Mouse (Mus musculus) embryonic facial prominence, embryonic 12.5 days (tissue): Measurements from ENCODE around the gene Men1. TPM values are rescaled to one million over a fixed set of nuclear protein-coding genes. Genes with fewer than 3 reads are reported as not detected.

ENCODE experiments used
- ATAC-seq: fragments of 200-750 bp; cut with Nextera tagmentation; 2 replicates; pipeline ENCODE4 v1.8.0; 2017; ENCODE audit not compliant: insufficient number of reproducible peaks, insufficient read depth, low FRiP score, low TSS enrichment
- H3K27ac ChIP-seq: fragments of 300-500 bp; sonication (generic); 2 replicates; pipeline ENCODE4 v1.5.1; 2016; ENCODE audit warnings: mild to moderate bottlenecking
- H3K27me3 ChIP-seq: fragments of 300-500 bp; sonication (generic); 2 replicates; pipeline ENCODE4 v1.6.1; 2016; ENCODE audit warnings: mild to moderate bottlenecking, moderate library complexity
- H3K36me3 ChIP-seq: fragments of 300-500 bp; sonication (generic); 2 replicates; pipeline ENCODE4 v1.6.1; 2016; ENCODE audit warnings: mild to moderate bottlenecking
- H3K4me1 ChIP-seq: fragments of 300-500 bp; sonication (generic); 2 replicates; pipeline ENCODE4 v1.6.1; 2016
- H3K4me2 ChIP-seq: fragments of 300-500 bp; sonication (generic); replicated peaks from 2 replicates; pipeline ENCODE4 v1.6.1; 2016; ENCODE audit warnings: mild to moderate bottlenecking, moderate library complexity
- H3K4me3 ChIP-seq: fragments of 300-500 bp; sonication (generic); 2 replicates; pipeline ENCODE4 v1.5.1; 2016; ENCODE audit warnings: mild to moderate bottlenecking
- H3K9ac ChIP-seq: fragments of 300-500 bp; sonication (generic); 2 replicates; pipeline ENCODE4 v1.6.1; 2016; ENCODE audit warnings: mild to moderate bottlenecking, moderate library complexity
- H3K9me3 ChIP-seq: fragments of 300-500 bp; sonication (generic); 2 replicates; pipeline ENCODE4 v1.6.1; 2016; ENCODE audit warnings: mild to moderate bottlenecking, moderate library complexity
- WGBS: fragments of 180-500 bp; shearing (Covaris S2); methylation state at CpG from one replicate; pipeline ENCODE4 v1.1.7; 2016; 5-methylcytosine and 5-hydroxymethylcytosine counted together
- polyA plus RNA-seq: library from polyadenylated mRNA; unstranded; fragments of >200 nt; fragmentation: Nextera tagmentation; extraction: Ambion mirVana; gene quantifications from 2 replicates; pipeline ENCODE4 v1.2.1, GENCODE M21; 2016

The Men1 gene
- polyA plus RNA-seq, 1 experiment from 2014 or later = 107 TPM

DNA sequence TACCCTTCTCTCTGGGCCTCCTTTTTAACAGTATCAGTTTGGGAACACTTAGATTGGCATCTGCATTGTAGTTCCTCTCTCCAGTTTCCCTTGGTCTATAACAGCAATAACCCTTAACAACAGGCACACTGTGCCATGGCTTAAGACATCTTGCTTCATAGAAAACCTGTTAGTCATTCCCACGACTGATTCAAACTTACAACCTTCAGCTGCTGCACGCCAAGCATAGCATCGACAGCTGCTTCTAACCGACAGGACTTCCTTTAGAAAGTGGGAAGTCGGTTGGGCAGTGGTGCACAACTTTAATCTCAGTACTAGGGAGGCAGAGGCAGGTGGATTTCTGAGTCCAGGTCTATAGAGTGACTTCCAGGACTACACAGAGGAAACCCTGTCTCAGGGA is 3.6 kb upstream of the Men1 start:
- H3K4me2 ChIP-seq = no peak overlapping the region
- H3K4me3 ChIP-seq = no peak overlapping the region
- 63% methylated on average over 5 of the region's 5 CpGs for WGBS
- H3K4me1 ChIP-seq = peaks cover 10% of the 10 kb centered on the region
- no peak overlapping the region for H3K27ac ChIP-seq
- H3K36me3 ChIP-seq = no peaks in the 10 kb centered on the region; the same call in 1 of the 2 replicates
- H3K27me3 ChIP-seq = no peaks in the 10 kb centered on the region
- ATAC-seq = no peak
- H3K9ac ChIP-seq = no peak overlapping the region
- no peaks in the 10 kb centered on the region for H3K9me3 ChIP-seq

DNA sequence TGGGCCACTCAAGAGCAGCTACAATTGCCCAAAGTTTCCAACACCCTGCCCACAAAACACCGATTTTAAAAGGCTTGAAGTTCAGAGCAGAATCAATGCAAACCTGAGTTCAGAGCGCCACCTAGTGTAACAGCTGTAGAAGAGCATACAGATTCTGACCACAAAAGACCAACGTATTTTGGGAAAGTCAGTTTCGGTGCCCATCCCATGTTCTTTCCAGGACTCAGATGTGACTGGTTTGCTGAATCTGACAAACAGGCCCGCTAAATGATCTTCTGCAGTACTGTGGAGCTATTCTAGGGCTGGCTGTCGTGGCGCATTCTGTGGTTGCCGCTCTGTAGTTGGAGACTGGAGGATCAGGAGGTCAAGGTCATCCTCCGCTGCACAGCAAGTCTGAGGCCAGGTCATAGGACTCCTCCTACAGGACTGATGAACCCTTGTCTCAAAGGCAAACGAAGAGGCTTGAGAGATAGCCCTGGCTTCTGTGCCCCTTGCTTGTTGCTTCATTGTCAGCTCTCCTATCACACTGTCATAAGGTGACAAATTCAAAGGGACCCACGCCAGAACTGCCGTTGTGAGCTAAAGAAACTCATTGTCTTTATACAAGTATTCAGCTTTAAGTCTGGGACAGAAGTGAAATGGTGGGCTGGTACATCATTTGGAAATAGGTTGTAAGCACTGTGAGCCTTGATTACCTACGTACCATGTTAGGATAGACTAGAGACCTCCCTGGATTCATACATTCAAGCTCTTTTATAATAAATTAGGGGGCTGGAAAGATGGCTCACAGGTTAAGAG is 2.9 kb upstream of the Men1 start:
- ATAC-seq = no peak
- Histone ChIP-seq H3K4me3 (peak overlapping the region; percentile 17; the same call in 1 of the 2 replicates), H3K9ac (peak overlapping the region; percentile 11), H3K36me3 (peaks cover 1% of the 10 kb centered on the region), H3K4me1 (peaks cover 18% of the 10 kb centered on the region), H3K9me3 (no peaks in the 10 kb centered on the region), H3K27me3 (no peaks in the 10 kb centered on the region), H3K27ac (no peak overlapping the region), H3K4me2 (peak overlapping the region; percentile 42)
- WGBS = 25% methylated on average over 13 of the region's 13 CpGs

DNA sequence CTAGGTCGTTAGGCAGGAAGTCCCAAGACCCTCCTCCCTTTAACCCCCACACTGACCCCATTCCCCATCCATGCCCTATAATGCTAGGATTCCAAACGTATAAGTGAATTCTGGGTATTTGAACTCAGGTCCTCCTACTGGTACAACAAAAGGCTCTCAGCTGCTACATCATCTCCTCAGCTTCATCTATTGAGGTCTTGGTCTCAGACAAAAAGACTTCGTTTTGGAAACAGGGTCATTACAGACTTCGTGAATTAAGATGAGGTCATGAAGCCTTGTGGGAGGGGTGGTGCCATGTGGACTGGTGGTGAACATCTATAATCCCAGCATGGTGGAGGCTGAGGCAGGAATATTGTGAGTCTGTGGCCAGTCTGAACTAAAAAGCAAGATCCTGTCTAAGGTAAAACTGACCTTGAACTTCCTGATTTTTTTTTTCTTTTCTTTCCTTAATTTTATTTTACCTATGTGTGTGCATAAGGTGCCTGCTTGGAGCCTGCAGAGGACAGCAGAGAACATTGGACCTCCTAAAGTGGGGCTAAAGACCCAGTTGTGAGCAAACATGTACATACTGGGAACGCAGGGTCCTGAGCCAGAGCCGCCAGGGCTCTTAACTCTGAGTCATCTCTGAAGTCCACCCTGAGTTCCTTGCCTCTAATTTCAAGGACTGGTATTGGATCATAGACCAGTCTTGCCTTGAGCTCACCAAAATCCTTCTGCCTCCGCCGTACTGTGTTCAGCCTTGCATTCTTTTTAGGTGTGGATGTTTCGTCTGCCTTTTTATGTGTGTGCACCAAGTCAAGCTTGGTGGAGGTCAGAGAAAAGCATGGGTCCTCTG is 801 bp upstream of the Men1 start:
- WGBS = 72% methylated on average over 9 of the region's 9 CpGs
- H3K9me3 ChIP-seq = no peaks in the 10 kb centered on the region
- H3K9ac ChIP-seq = peak overlapping the region; percentile 86; the same call in 1 of the 2 replicates
- peaks cover 22% of the 10 kb centered on the region for H3K36me3 ChIP-seq
- no peaks in the 10 kb centered on the region for H3K27me3 ChIP-seq
- ATAC-seq = 0 out of 2 replicates have a peak, but pooled peaks have one; percentile 0
- H3K4me1 ChIP-seq = peaks cover 19% of the 10 kb centered on the region
- H3K4me2 ChIP-seq = peak overlapping the region; percentile 94
- peak overlapping the region; percentile 75 for H3K4me3 ChIP-seq
- peak overlapping the region; percentile 86 for H3K27ac ChIP-seq

DNA sequence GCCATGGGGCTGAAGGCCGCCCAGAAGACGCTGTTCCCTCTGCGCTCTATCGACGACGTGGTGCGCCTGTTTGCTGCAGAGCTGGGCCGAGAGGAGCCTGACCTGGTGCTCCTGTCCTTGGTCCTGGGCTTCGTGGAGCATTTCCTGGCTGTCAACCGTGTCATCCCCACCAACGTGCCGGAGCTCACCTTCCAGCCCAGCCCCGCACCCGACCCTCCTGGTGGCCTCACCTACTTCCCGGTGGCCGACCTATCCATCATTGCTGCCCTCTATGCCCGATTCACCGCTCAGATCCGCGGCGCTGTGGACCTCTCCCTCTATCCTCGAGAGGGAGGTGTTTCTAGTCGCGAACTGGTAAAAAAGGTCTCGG is 664 bp downstream of the Men1 start:
- peak overlapping the region; percentile 94 for H3K4me2 ChIP-seq
- H3K36me3 ChIP-seq = peaks cover 35% of the 10 kb centered on the region
- ATAC-seq = no peak
- H3K4me1 ChIP-seq = peaks cover 24% of the 10 kb centered on the region
- H3K9me3 ChIP-seq = no peaks in the 10 kb centered on the region
- peak overlapping the region; percentile 75 for H3K4me3 ChIP-seq
- under 1% methylated on average over 25 of the region's 25 CpGs for WGBS
- no peaks in the 10 kb centered on the region for H3K27me3 ChIP-seq
- H3K27ac ChIP-seq = peak overlapping the region; percentile 71
- H3K9ac ChIP-seq = peak overlapping the region; percentile 86

DNA sequence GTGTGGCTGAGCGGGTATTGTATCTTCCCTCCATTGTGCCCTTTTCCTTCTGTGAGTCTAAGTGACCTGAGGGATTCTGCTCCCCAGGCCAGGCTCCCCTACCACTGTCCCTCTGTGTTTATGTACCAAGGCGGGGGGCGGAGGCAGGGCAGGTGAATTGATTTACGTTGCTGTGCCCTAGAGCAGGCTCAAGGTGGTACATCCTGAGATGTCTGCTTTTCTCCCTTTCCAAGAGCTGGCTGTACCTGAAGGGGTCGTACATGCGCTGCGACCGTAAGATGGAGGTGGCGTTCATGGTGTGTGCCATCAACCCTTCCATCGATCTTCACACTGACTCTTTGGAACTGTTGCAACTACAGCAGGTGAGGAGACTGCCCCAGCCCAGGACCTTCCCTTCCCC is 2.1 kb downstream of the Men1 start:
- H3K36me3 ChIP-seq = peaks cover 35% of the 10 kb centered on the region
- no peak overlapping the region for H3K27ac ChIP-seq
- ATAC-seq = no peak
- H3K9ac ChIP-seq = no peak overlapping the region
- H3K9me3 ChIP-seq = no peaks in the 10 kb centered on the region
- peak overlapping the region; percentile 75; the same call in 1 of the 2 replicates for H3K4me3 ChIP-seq
- H3K4me2 ChIP-seq = peak overlapping the region; percentile 94
- WGBS = 92% methylated on average over 10 of the region's 10 CpGs
- peaks cover 26% of the 10 kb centered on the region for H3K4me1 ChIP-seq
- H3K27me3 ChIP-seq = no peaks in the 10 kb centered on the region

DNA sequence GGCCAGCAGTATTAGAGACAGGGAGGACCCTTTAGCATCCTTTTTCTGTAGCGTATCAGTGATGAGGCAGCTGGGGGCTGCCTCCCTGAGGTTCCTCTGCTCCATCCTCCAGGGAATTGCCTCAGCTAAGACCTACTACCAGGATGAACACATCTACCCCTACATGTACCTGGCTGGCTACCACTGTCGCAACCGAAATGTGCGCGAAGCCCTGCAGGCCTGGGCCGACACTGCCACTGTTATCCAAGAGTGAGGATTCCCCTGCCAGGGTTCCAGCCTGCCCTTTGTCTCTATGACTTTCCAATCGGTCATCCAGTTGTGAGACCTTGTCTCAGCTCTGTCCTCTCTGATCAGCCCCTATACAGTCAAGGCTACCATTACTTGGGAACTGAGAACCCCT is 3.4 kb downstream of the Men1 start:
- Histone ChIP-seq H3K27ac (no peak overlapping the region), H3K4me3 (no peak overlapping the region), H3K27me3 (no peaks in the 10 kb centered on the region), H3K4me2 (no peak overlapping the region), H3K9me3 (no peaks in the 10 kb centered on the region), H3K36me3 (peaks cover 35% of the 10 kb centered on the region), H3K4me1 (peaks cover 26% of the 10 kb centered on the region), H3K9ac (no peak overlapping the region)
- no peak for ATAC-seq
- WGBS = 93% methylated on average over 7 of the region's 7 CpGs

DNA sequence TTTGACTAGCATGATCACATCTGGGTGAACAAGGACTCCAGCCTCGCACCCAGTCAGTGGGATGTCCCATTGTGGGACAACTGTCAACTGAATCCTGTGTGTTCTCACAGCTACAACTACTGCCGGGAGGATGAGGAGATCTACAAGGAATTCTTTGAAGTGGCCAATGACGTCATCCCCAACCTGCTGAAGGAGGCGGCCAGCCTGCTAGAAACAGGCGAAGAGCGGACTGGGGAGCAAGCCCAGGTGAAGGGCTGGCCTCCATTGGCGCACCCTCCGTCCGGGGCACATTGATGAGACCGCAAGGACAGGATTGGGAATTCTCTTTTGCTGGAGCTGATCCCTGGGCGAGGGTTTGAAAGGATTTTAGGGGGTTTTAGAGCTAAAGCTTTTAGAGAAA is 3.9 kb downstream of the Men1 start:
- no peaks in the 10 kb centered on the region for H3K9me3 ChIP-seq
- H3K27me3 ChIP-seq = no peaks in the 10 kb centered on the region
- H3K9ac ChIP-seq = no peak overlapping the region
- no peak overlapping the region for H3K4me2 ChIP-seq
- whole genome bisulfite sequencing = 89% methylated on average over 11 of the region's 11 CpGs
- H3K27ac ChIP-seq = no peak overlapping the region
- H3K4me1 ChIP-seq = peaks cover 26% of the 10 kb centered on the region
- H3K4me3 ChIP-seq = no peak overlapping the region
- no peak for ATAC-seq
- H3K36me3 ChIP-seq = peaks cover 36% of the 10 kb centered on the region

DNA sequence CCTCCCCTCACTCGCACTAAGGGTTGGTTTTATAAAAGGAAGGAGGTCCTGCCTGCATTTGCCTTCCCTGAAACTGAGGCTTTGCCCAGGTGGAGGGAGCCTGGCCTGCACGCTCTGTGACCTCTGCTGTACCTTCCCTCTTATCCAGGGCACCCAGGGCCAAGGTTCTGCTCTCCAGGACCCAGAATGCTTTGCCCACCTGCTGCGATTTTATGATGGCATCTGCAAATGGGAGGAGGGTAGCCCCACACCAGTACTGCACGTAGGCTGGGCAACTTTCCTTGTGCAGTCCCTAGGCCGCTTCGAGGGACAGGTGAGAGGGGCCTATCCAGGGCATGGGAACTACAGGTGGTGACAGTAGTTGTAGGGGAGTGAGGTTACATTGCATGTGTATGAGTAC is 4.4 kb downstream of the Men1 start:
- no peak overlapping the region for H3K27ac ChIP-seq
- H3K4me3 ChIP-seq = no peak overlapping the region; the same call in 1 of the 2 replicates
- ATAC-seq = no peak
- H3K4me1 ChIP-seq = peaks cover 24% of the 10 kb centered on the region
- H3K36me3 ChIP-seq = peaks cover 41% of the 10 kb centered on the region
- H3K4me2 ChIP-seq = no peak overlapping the region
- H3K9ac ChIP-seq = no peak overlapping the region
- 91% methylated on average over 6 of the region's 6 CpGs for WGBS
- no peaks in the 10 kb centered on the region for H3K27me3 ChIP-seq
- no peaks in the 10 kb centered on the region for H3K9me3 ChIP-seq

DNA sequence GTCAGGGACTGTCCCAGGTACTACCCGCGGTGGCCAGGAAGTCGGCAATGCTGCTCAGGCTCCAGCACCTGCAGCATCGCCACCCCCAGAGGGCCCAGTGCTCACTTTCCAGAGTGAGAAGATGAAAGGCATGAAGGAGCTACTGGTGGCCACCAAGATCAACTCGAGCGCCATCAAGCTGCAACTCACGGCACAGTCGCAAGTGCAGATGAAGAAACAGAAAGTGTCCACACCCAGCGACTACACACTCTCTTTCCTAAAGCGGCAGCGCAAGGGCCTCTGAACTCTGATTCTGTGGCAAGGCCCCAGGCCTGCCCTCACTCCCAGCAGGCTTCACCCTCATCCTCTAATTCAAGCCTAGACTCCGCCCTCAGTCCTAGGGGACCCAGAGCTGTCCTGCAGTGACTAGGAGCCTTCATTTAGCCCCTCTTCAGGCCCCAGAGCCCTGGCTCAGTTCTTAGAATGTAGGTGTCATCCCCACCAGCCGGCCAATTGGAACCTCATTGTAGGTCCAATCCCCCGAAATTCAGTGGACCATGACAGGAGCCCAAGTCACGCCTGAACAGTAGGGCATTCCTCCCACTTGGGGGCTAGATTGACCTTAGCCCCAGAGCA is 5.2 kb downstream of the Men1 start:
- Histone ChIP-seq H3K27me3 (no peaks in the 10 kb centered on the region), H3K4me3 (no peak overlapping the region), H3K4me2 (no peak overlapping the region), H3K9ac (no peak overlapping the region), H3K36me3 (peaks cover 48% of the 10 kb centered on the region), H3K27ac (no peak overlapping the region), H3K9me3 (no peaks in the 10 kb centered on the region), H3K4me1 (peaks cover 21% of the 10 kb centered on the region)
- no peak for ATAC-seq
- WGBS = 73% methylated on average over 15 of the region's 15 CpGs

DNA sequence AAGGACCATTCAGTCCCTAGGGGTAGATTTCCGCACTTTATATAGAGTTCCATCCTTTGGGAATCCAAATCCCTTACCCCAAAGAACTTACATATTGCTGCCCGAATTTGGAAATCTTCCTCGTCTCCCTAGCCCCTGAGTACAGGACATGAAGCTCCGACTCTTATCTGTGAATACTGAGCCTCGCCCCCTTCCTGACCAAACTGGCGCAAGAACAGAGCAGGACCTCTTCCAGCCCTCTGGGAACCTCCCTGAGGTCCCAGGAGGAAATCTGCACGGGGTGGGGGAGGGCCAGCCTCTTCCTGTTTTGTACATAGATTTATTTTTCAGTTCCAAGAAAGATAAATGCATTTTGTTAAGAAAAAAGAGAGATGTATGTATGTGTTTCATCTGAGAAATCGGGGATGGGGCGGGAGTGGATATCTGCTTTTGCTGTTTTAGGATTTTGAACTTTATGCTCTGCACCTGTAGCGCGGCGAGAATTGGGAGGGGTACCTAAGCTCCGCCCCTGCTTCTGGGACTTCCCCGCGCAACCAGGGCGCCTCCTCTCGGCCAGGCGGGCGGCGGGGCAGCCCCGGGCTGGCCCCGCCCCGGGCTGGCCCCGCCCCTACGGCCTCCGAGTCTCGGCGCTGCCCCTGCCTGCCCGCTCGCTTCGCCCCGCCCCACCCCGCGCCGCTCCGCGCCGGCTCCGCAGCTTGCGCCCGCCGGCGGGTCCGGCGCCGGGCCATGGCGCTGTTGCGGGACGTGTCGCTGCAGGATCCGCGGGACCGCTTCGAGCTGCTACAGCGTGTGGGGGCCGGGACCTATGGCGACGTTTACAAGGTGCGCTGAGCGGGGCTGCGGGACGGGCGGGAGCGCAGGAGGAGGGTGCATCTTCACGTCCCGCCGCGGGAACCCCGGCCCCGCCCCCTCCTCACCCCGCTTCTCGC is 6.0 kb downstream of the Men1 start, which contains the start of gene Map4k2:
TSS of gene Map4k2 (plus strand) at position 612 of the 929 bp plus-strand sequence.
- ATAC-seq = peak; percentile 52; the same call in 1 of the 2 replicates
- H3K27me3 ChIP-seq = no peaks in the 10 kb centered on the region
- H3K27ac ChIP-seq = peak within 1 kb of the TSS; percentile 67
- WGBS = 7% methylated on average over 71 of the region's 72 CpGs
- H3K4me1 ChIP-seq = peaks cover 20% of the 10 kb centered on the region
- peak within 1 kb of the TSS; percentile 78 for H3K9ac ChIP-seq
- H3K4me3 ChIP-seq = peak within 1 kb of the TSS; percentile 65
- peaks cover 55% of the 10 kb centered on the region for H3K36me3 ChIP-seq
- H3K4me2 ChIP-seq = peak within 1 kb of the TSS; percentile 95
- no peaks in the 10 kb centered on the region for H3K9me3 ChIP-seq
